In the genomic region with DNA sequence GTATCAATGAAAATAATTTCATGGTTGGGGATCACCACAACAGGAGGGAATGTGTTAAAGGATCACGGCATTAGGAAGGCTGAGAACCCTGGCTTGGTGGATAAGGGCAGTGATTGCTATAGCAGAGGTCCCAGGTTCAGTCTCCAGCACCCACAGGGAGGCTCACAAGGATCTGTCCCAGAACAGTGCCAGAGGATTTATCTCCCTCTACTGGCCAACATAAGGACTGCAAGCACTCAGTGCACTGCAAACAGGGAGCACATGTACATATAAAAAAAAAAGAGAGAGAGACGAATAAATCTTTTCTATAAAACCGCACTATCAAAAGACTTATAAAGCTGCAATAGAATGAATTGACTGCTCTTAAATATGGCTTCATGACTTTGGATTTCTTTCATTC, we compare ENCODE assay signal across 12 mouse cellular contexts. TPM values are rescaled to one million over a fixed set of nuclear protein-coding genes. Genes with fewer than 3 reads are reported as not detected.
DNase-seq lines count a peak whose midpoint lies in the region; TF ChIP-seq lines count a peak whose summit lies in the region.
"Had no signal": no experiment of that assay in that cellular context is flagged by ENCODE, and none has a peak within 500 bp of the region (broad histone marks: within the 10 kb centered on the region; RNA-seq: fewer than 3 reads in every experiment).

No protein-coding gene starts in this region.

- no peak overlapping the region for H3K4me3 ChIP-seq in lung, adult 2 months (replicated peaks; ENCODE audit: extremely low read depth, low read depth, low read length)
- H3K4me3 ChIP-seq: embryonic facial prominence, embryonic 12.5 days; limb, embryonic 12.5 days; myocyte had no signal

- 0 out of 2 replicates have a peak, but pooled peaks have one; percentile 15 for TF ChIP-seq CTCF in lung, adult 2 months (IDR thresholded peaks at IDR 0.05; ENCODE audit: insufficient read depth, low read length)

- no peaks in the 10 kb centered on the region for H3K4me1 ChIP-seq in lung, adult 2 months (ENCODE audit: control insufficient read depth, insufficient read depth, low read length)
- H3K4me1 ChIP-seq: embryonic facial prominence, embryonic 12.5 days; limb, embryonic 12.5 days had no signal

- TF ChIP-seq POLR2A in lung, adult 2 months (IDR thresholded peaks at IDR 0.05; ENCODE audit: borderline replicate concordance, extremely low read depth, low read depth, low read length), result no peak

- peak; percentile 52 to 59 for DNase-seq in cerebellum, postnatal 14 days
- DNase-seq in cerebellum, postnatal 36 days, result no peak
- DNase-seq in lung, adult 2 months, result no peak
- DNase-seq in lung, postnatal 4 days, result no peak
- peak; percentile 36 for DNase-seq in NIH3T3 (ENCODE audit: low read depth)
- peak; percentile 18 for DNase-seq in lung, postnatal 10 days
- DNase-seq in Muller cell, postnatal 12 days (ENCODE audit: inconsistent ontology term), result no peak
- no peak for DNase-seq in testis, postnatal 14 days (ENCODE audit: low spot score)

- WGBS in lung, adult 2 months, result 81% methylated on average over 3 of the region's 3 CpGs

RNA-seq across cellular contexts. Expression of a gene that starts 43.9 kb away (rescaled TPM):
- polyA plus RNA-seq in lung, adult 2 months (2012; rRNA removed), result 0.32 and 0.35 TPM in 2 replicates
- polyA plus RNA-seq: myocyte; spleen, adult 2 months had no signal

Comparison
In these comparisons a context has a peak if more than half of its experiments do, and no peak if none do; other contexts are left out.
1. DNase-seq: peak in cerebellum, postnatal 14 days (2 of 2), NIH3T3 (single experiment) and lung, postnatal 10 days (single experiment); none in cerebellum, postnatal 36 days (0 of 2), lung, adult 2 months (single experiment), lung, postnatal 4 days (0 of 2), Muller cell, postnatal 12 days (single experiment) and testis, postnatal 14 days (single experiment).